ENCODE assay signal across 8 mouse cellular contexts in genomic region chr3:146044977-146045376, GRCm38 (mm10). TPM values are rescaled to one million over a fixed set of nuclear protein-coding genes. Genes with fewer than 3 reads are reported as not detected.
DNase-seq lines count a peak whose midpoint lies in the region; TF ChIP-seq lines count a peak whose summit lies in the region.

No protein-coding gene starts in this region.

- no peak for TF ChIP-seq CTCF in lung, adult 2 months (IDR thresholded peaks at IDR 0.05; ENCODE audit: insufficient read depth, low read length)

- no peaks in the 10 kb centered on the region for H3K36me3 ChIP-seq in splenic B cell, adult 2 months (ENCODE audit: control insufficient read depth, insufficient read depth, low read length, poor library complexity, severe bottlenecking)

- TF ChIP-seq POLR2A in lung, adult 2 months (IDR thresholded peaks at IDR 0.05; ENCODE audit: borderline replicate concordance, extremely low read depth, low read depth, low read length): no peak

- no peak overlapping the region for H3K4me3 ChIP-seq in lung, adult 2 months (replicated peaks; ENCODE audit: extremely low read depth, low read depth, low read length)

- H3K27me3 ChIP-seq in splenic B cell, adult 2 months (ENCODE audit: control insufficient read depth, insufficient read depth, low read length, poor library complexity, severe bottlenecking): no peaks in the 10 kb centered on the region

- WGBS in lung, adult 2 months: 30% methylated on average over 11 of the region's 11 CpGs

- H3K4me1 ChIP-seq in lung, adult 2 months (ENCODE audit: control insufficient read depth, insufficient read depth, low read length): peaks cover 7% of the 10 kb centered on the region

- peak; percentile 17 for DNase-seq in gastrocnemius, postnatal 10 days
- no peak for DNase-seq in gastrocnemius, adult 8-10 months (ENCODE audit: low spot score in 2 of 2)
- peak; percentile 35 to 39 for DNase-seq in lung, postnatal 4 days
- DNase-seq in lung, adult 2 months: no peak
- peak; percentile 35 for DNase-seq in fibroblast of lung, adult 2 months (ENCODE audit: low read depth)
- DNase-seq in splenic B cell, adult 2 months (ENCODE audit: low read depth, low spot score): peak; percentile 25
- DNase-seq in spleen, postnatal 10 days (ENCODE audit: low spot score in 2 of 2): no peak
- no peak for DNase-seq in layer of hippocampus, postnatal 10 days (ENCODE audit: low spot score in 2 of 2)

RNA-seq across cellular contexts. Expression of gene Syde2, which starts 57.3 kb away (rescaled TPM):
- total RNA-seq in gastrocnemius, postnatal 10 days (2021): 1 to 10 TPM; 2.5 to 2.6 TPM
- total RNA-seq in gastrocnemius, adult 8-10 months (2022): 1 to 10 TPM in 1 of 4 experiments, under 1 TPM in 3; 0.56 to 1.2 (median 0.82) TPM
- polyA plus RNA-seq in lung, adult 2 months (2012; rRNA removed): 6.6 and 9.0 TPM in 2 replicates
- 1 to 10 TPM; 3.5 to 3.7 TPM for total RNA-seq in layer of hippocampus, postnatal 10 days (2021)

Comparison
In these comparisons a context has a peak if more than half of its experiments do, and no peak if none do; other contexts are left out.
1. DNase-seq: peak in gastrocnemius, postnatal 10 days (single experiment), lung, postnatal 4 days (2 of 2), fibroblast of lung, adult 2 months (single experiment) and splenic B cell, adult 2 months (single experiment); none in gastrocnemius, adult 8-10 months (0 of 2), lung, adult 2 months (single experiment), spleen, postnatal 10 days (0 of 2) and layer of hippocampus, postnatal 10 days (0 of 2).